Mouse (Mus musculus) erythroblast, embryonic 14.5 days (primary cell): ENCODE results near the gene Olfr609. TPM values are rescaled to one million over a fixed set of nuclear protein-coding genes. Genes with fewer than 3 reads are reported as not detected.
"Not testable (repeated sequence)": the region's sequence is repeated elsewhere in the genome, so short reads cannot be mapped to it uniquely, and the experiment has no call there.

Experiments
- H3K27me3 ChIP-seq: 2 replicates; pipeline ENCODE4 v1.6.1; 2012; ENCODE audit warnings: inconsistent platforms; ENCODE audit not compliant: control insufficient read depth
- H3K36me3 ChIP-seq: 2 replicates; pipeline ENCODE4 v1.6.1; 2012; ENCODE audit warnings: mild to moderate bottlenecking, inconsistent platforms; ENCODE audit not compliant: control insufficient read depth
- H3K4me1 ChIP-seq: 2 replicates; pipeline ENCODE4 v1.6.1; 2012; ENCODE audit warnings: inconsistent platforms; ENCODE audit not compliant: control insufficient read depth
- H3K4me3 ChIP-seq: replicated peaks from 2 replicates; pipeline ENCODE3; 2012; ENCODE audit warnings: moderate library complexity, mild to moderate bottlenecking, inconsistent platforms
- H3K9me3 ChIP-seq: 2 replicates; pipeline ENCODE4 v1.6.1; 2012; ENCODE audit warnings: low read length, inconsistent platforms, mixed read lengths; ENCODE audit not compliant: control insufficient read depth
- GATA1 ChIP-seq: IDR thresholded peaks from 2 replicates; pipeline ENCODE4 v1.6.1; 2012; ENCODE audit warnings: low read length, inconsistent platforms, mixed read lengths
- TAL1 ChIP-seq: IDR thresholded peaks from 3 replicates; pipeline ENCODE4 v1.6.1; 2012; ENCODE audit warnings: low read length, inconsistent platforms, mixed read lengths
- polyA plus RNA-seq: library from polyadenylated mRNA; stranded (reverse); fragments of >175 nt; gene quantifications from 2 replicates; pipeline ENCODE4 v1.2.3, GENCODE M21; 2012

The Olfr609 gene
- not detected in 2 replicates for polyA plus RNA-seq

DNA sequence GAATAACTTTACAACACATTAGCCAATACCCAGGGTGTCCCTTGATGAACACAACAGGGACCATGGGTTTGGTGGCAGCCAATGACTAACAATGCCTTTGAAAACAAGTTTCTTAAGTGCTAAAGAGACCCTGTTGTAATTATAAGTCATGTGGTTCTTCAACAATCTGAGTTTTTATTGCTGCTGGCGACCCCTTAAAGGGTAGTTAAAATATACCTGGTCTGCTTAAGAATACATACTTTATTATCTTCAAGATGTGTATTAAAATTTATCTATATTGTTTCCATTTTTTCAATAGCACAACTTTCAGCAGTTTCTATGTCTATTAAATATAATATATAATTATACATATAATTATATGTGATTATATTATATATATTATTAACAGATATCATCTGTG is at the start of gene Olfr609:
TSS of gene Olfr609 (minus strand) at position 101 of the 400 bp plus-strand sequence.
- Histone ChIP-seq H3K4me1 (no peaks in the 10 kb centered on the region), H3K36me3 (no peaks in the 10 kb centered on the region), H3K4me3 (no peak within 1 kb of the TSS), H3K27me3 (no peaks in the 10 kb centered on the region), H3K9me3 (no peaks in the 10 kb centered on the region)
- no peak for TF ChIP-seq GATA1
- no peak for TF ChIP-seq TAL1

DNA sequence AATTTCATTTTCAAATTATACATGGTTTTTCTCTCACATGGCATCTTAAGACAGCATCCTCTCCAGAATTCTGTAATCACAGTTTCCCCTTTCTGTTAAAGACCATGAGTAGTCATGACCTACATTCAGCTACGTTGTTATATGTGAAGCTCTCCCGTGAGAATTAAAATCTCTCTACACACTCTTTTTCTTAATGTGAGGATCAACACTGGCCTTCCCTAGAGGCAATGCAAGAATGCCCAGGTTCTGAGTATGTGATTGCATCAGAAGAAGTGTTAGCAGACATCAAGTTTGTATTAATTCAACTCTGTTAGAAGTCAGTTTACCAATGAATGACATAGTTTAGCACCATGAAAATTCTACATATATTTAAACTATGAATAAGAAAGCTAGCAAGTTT is 44.8 kb upstream of the Olfr609 start, which contains the start of gene Olfr612:
TSS of gene Olfr612 (minus strand) at position 101 of the 400 bp plus-strand sequence.
- H3K27me3 ChIP-seq, H3K9me3 ChIP-seq, H3K4me1 ChIP-seq, H3K36me3 ChIP-seq, H3K4me3 ChIP-seq: not testable (repeated sequence)

DNA sequence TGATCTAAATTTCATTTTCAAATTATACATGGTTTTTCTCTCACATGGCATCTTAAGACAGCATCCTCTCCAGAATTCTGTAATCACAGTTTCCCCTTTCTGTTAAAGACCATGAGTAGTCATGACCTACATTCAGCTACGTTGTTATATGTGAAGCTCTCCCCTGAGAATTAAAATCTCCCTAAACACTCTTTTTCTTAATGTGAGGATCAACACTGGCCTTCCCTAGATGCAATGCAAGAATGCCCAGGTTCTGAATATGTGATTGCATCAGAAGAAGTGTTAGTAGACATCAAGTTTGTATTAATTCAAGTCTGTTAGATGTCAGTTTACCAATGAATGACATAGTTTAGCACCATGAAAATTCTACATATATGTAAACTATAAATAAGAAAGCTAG is 22.9 kb upstream of the Olfr609 start, which contains the start of gene Olfr611:
TSS of gene Olfr611 (minus strand) at position 101 of the 400 bp plus-strand sequence.
- not testable (repeated sequence) for H3K9me3 ChIP-seq, H3K27me3 ChIP-seq, H3K4me1 ChIP-seq, H3K4me3 ChIP-seq, H3K36me3 ChIP-seq

DNA sequence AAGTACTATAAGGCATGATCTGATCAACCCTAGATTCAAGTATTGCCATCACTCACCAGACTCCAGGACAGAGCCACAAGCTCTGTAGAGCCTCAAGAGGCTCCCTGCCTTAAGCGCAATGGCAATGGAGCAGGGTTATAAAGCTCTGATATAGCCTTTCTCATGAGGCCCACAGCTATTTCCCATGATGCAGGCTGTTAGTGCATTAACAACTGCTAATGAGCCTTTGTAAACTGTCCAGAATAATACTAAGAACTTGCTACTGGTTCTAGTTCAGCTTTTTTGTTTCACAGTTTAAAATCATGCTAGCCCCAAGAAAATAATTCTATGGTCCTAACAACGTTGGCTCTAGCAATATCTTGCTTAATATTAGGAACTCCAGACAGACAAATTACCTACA is 14.2 kb upstream of the Olfr609 start, which contains the start of gene Olfr610:
TSS of gene Olfr610 (minus strand) at position 101 of the 400 bp plus-strand sequence.
- no peak for TF ChIP-seq TAL1
- no peak for TF ChIP-seq GATA1
- Histone ChIP-seq H3K4me3 (no peak within 1 kb of the TSS), H3K36me3 (no peaks in the 10 kb centered on the region), H3K27me3 (no peaks in the 10 kb centered on the region), H3K4me1 (no peaks in the 10 kb centered on the region), H3K9me3 (no peaks in the 10 kb centered on the region)

DNA sequence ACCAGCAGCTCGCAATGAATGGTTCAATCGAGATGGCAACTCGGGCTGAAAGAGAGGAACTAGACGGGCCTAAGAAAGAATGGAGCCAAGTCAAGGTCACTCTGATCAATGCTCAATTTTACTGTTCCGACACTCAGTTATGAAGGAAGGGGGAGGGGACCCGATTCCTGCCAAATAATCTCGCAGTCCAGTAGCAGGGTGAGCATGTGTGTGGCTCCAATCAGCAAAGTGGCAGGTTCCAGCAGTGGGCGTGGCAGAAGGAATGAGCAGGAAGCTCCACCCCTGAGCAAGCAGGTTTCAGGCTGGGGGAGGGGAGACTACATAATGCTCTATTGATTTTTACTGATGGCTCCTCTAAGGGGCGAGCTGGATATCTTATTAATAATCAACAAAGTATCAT is 20.8 kb downstream of the Olfr609 start:
- not testable (repeated sequence) for H3K27me3 ChIP-seq, H3K36me3 ChIP-seq, H3K4me1 ChIP-seq, H3K4me3 ChIP-seq
- peaks cover 14% of the 10 kb centered on the region for H3K9me3 ChIP-seq

DNA sequence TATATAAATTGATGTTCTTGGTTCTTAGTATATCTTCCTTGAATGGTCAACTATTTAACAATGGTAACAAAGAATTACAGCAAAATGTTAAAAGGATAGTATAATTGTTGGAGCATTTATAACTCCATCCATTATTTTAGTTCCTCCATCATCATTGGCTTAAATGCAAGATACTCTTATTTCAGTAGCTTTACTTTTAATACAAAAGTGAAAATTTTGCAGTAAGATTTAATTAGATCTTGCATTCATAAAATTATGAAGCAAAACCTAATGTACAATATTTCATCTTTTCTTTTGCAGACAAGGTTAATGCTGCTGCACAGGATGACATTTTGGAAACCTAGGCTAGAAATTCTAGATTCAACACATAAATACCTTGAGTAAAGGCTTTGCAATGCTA is 28.3 kb downstream of the Olfr609 start, which contains the start of gene Olfr608:
TSS of gene Olfr608 (plus strand) at position 301 of the 400 bp plus-strand sequence.
- TF ChIP-seq GATA1 (no peak), TAL1 (no peak)
- Histone ChIP-seq H3K27me3 (no peaks in the 10 kb centered on the region), H3K36me3 (no peaks in the 10 kb centered on the region), H3K4me3 (no peak within 1 kb of the TSS), H3K9me3 (peaks cover 6% of the 10 kb centered on the region), H3K4me1 (no peaks in the 10 kb centered on the region)

DNA sequence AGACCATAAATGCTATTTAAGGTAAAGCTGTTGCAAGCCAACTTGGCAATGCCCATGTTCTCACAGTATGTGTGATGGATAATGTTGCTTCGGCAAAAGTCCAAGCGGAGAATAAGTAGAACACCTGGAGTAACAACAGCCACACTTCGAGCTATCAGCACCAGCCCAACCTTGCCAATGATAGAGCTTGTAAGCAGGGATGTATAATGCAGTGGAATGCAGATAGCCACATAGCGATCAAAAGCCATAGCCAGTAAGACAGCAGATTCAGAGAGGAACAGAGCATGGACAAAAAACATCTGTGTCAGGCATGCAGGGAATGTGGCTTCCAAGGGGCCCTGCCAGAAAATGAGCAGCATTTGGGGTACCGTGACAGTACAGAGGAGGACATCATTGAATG is 37.3 kb downstream of the Olfr609 start:
- no peaks in the 10 kb centered on the region for H3K36me3 ChIP-seq
- no peak overlapping the region for H3K4me3 ChIP-seq
- no peaks in the 10 kb centered on the region for H3K27me3 ChIP-seq
- no peak for TF ChIP-seq GATA1
- no peak for TF ChIP-seq TAL1
- H3K4me1 ChIP-seq: no peaks in the 10 kb centered on the region
- H3K9me3 ChIP-seq: peaks cover 2% of the 10 kb centered on the region; the same call in 1 of the 2 replicates

DNA sequence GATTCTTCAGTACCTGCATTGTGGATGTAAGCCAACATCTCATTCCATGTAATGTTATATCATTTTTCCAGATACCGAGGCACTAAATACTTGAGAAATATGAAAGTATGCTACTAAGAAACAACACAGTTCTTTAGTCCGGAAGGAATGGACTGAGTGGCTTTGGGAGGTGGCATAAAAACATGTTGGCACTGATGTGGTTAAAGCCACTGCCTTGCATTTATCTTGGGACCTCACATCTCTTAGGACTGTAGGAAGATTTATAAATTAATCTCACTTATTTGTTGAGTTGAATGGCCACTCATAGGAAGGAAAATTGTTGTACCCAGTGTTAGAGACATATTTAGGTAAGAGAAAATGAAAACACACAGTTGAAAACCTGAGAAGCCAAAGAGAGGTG is 49.1 kb downstream of the Olfr609 start, which contains the start of gene Olfr606:
TSS of gene Olfr606 (plus strand) at position 301 of the 400 bp plus-strand sequence.
- Histone ChIP-seq H3K4me3 (no peak within 1 kb of the TSS), H3K36me3 (no peaks in the 10 kb centered on the region)

DNA sequence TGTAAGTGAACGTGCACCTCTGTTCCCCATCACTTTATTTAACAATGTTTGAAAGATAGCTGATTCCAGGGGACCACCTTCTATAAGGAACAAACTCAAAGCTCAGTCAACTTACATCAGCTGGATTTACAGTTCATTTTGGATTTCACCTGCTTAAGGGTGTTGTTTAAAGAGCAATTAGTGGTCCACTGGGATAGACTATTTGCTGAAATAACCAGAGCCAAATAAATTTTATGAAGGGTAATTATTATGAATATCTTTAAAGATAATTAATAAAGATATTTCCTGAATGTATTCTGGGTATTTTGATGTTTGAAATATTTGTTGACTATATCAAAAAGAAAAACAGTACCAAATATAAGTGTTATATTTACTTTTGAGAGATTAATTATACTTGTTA is 52.5 kb downstream of the Olfr609 start, which contains the start of gene Olfr605:
TSS of gene Olfr605 (minus strand) at position 101 of the 400 bp plus-strand sequence.
- TF ChIP-seq TAL1 (no peak), GATA1 (no peak)
- no peaks in the 10 kb centered on the region for H3K27me3 ChIP-seq
- H3K4me1 ChIP-seq: no peaks in the 10 kb centered on the region
- no peaks in the 10 kb centered on the region for H3K36me3 ChIP-seq
- peaks cover 7% of the 10 kb centered on the region for H3K9me3 ChIP-seq
- H3K4me3 ChIP-seq: no peak within 1 kb of the TSS

More for the DNA sequence above, 49.1 kb downstream of the Olfr609 start, which contains the start of gene Olfr606:
- H3K9me3 ChIP-seq: no peaks in the 10 kb centered on the region
- no peak for TF ChIP-seq TAL1
- no peak for TF ChIP-seq GATA1
- H3K4me1 ChIP-seq: no peaks in the 10 kb centered on the region
- H3K27me3 ChIP-seq: no peaks in the 10 kb centered on the region

Other genes starting within 250 kb of the Olfr609 start
- not detected in 2 replicates for gene Usp17ld, start 245.6 kb downstream of the Olfr609 start, polyA plus RNA-seq
- not detected in 2 replicates for gene Olfr596, start 192.4 kb downstream of the Olfr609 start, polyA plus RNA-seq
- gene Olfr597, start 181.7 kb downstream of the Olfr609 start, polyA plus RNA-seq: not detected in 2 replicates
- gene Olfr598, start 174.5 kb downstream of the Olfr609 start, polyA plus RNA-seq: 0.04 TPM in 1 of 2 replicates, not detected in the other
- not detected in 2 replicates for gene Olfr599, start 162.1 kb downstream of the Olfr609 start, polyA plus RNA-seq
- not detected in 2 replicates for gene Olfr600, start 148.4 kb downstream of the Olfr609 start, polyA plus RNA-seq
- gene Olfr601, start 135.4 kb downstream of the Olfr609 start, polyA plus RNA-seq: not detected in 2 replicates
- not detected in 2 replicates for gene Olfr603, start 111.9 kb downstream of the Olfr609 start, polyA plus RNA-seq
- not detected in 2 replicates for gene Usp17lc, start 83.0 kb downstream of the Olfr609 start, polyA plus RNA-seq
- gene Olfr605, start 52.6 kb downstream of the Olfr609 start, polyA plus RNA-seq: not detected in 2 replicates
- not detected in 2 replicates for gene Olfr606, start 49.0 kb downstream of the Olfr609 start, polyA plus RNA-seq
- gene Olfr607, start 33.9 kb downstream of the Olfr609 start, polyA plus RNA-seq: not detected in 2 replicates
- gene Olfr608, start 28.2 kb downstream of the Olfr609 start, polyA plus RNA-seq: not detected in 2 replicates
- not detected in 2 replicates for gene Olfr610, start 14.1 kb upstream of the Olfr609 start, polyA plus RNA-seq
- gene Olfr611, start 22.8 kb upstream of the Olfr609 start, polyA plus RNA-seq: not detected in 2 replicates
- not detected in 2 replicates for gene Olfr612, start 44.7 kb upstream of the Olfr609 start, polyA plus RNA-seq
- gene Olfr613, start 50.0 kb upstream of the Olfr609 start, polyA plus RNA-seq: not detected in 2 replicates
- gene Olfr615, start 58.0 kb upstream of the Olfr609 start, polyA plus RNA-seq: not detected in 2 replicates
- not detected in 2 replicates for gene Olfr616, start 71.1 kb upstream of the Olfr609 start, polyA plus RNA-seq
- gene Olfr617, start 75.0 kb upstream of the Olfr609 start, polyA plus RNA-seq: not detected in 2 replicates
- gene Olfr618, start 92.0 kb upstream of the Olfr609 start, polyA plus RNA-seq: not detected in 2 replicates
- gene Olfr619, start 102.5 kb upstream of the Olfr609 start, polyA plus RNA-seq: not detected in 2 replicates
- gene Olfr620, start 114.5 kb upstream of the Olfr609 start, polyA plus RNA-seq: not detected in 2 replicates
- gene Olfr622, start 144.6 kb upstream of the Olfr609 start, polyA plus RNA-seq: not detected in 2 replicates
- not detected in 2 replicates for gene Olfr623, start 165.6 kb upstream of the Olfr609 start, polyA plus RNA-seq
- gene Olfr624, start 173.1 kb upstream of the Olfr609 start, polyA plus RNA-seq: not detected in 2 replicates
- not detected in 2 replicates for gene Olfr625-ps1, start 184.7 kb upstream of the Olfr609 start, polyA plus RNA-seq
- not detected in 2 replicates for gene Olfr243, start 216.6 kb upstream of the Olfr609 start, polyA plus RNA-seq
- gene Olfr628, start 232.3 kb upstream of the Olfr609 start, polyA plus RNA-seq: not detected in 2 replicates
- not detected in 2 replicates for gene Olfr629, start 246.9 kb upstream of the Olfr609 start, polyA plus RNA-seq